In the genomic region with DNA sequence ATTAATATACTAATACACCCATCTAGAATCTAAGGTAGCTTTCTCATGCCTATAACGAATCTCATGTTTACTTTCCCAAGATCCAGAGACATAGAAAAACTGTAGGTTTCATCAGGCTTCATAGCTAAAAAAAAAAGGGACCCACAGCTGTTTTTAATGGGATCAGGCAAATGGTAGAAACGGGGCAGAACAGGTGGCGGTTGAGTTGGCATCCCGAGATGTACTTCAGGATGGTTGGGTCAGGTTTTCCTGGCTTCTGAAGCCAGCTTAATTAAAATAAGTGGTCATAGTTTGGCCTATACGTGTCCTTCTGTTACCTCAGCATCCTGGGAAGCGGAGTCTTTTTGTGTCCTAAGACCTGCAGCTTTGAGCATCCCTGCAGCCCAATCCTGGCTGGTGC, we compare ENCODE assay signal across 28 mouse cellular contexts. TPM values are rescaled to one million over a fixed set of nuclear protein-coding genes. Genes with fewer than 3 reads are reported as not detected.
"Had no signal": no experiment of that assay in that cellular context is flagged by ENCODE, and none has a peak within 500 bp of the region (broad histone marks: within the 10 kb centered on the region; RNA-seq: fewer than 3 reads in every experiment).

No protein-coding gene starts in this region.

- H3K27me3 ChIP-seq: hindbrain, embryonic 12.5 days; intestine, embryonic 15.5 days; kidney, embryonic 15.5 days; limb, embryonic 13.5 days; limb, embryonic 15.5 days; liver, embryonic 12.5 days had no signal

- H3K4me3 ChIP-seq: gastrocnemius, adult 2 months; heart, adult 2 months; hindbrain, embryonic 10.5 days; hindbrain, embryonic 12.5 days; intestine, embryonic 15.5 days; kidney, embryonic 15.5 days; limb, embryonic 13.5 days; limb, embryonic 15.5 days; liver, embryonic 12.5 days had no signal

- H3K27ac ChIP-seq: gastrocnemius, adult 2 months; heart, adult 2 months; hindbrain, embryonic 12.5 days; hindbrain, embryonic 14.5 days; intestine, embryonic 15.5 days; kidney, embryonic 15.5 days; kidney, postnatal 0 days; limb, embryonic 13.5 days; limb, embryonic 15.5 days; liver, embryonic 12.5 days; liver, embryonic 14.5 days had no signal

- H3K9ac ChIP-seq: hindbrain, embryonic 12.5 days; hindbrain, embryonic 14.5 days; intestine, embryonic 15.5 days; kidney, embryonic 15.5 days; limb, embryonic 13.5 days; limb, embryonic 15.5 days; liver, embryonic 12.5 days; liver, embryonic 14.5 days had no signal

- H3K4me2 ChIP-seq: heart, embryonic 11.5 days; hindbrain, embryonic 12.5 days; hindbrain, embryonic 14.5 days; intestine, embryonic 15.5 days; kidney, embryonic 15.5 days; limb, embryonic 13.5 days; limb, embryonic 15.5 days; liver, embryonic 12.5 days had no signal

- DNase-seq: gastrocnemius, adult 2 months; gastrocnemius, postnatal 10 days; gastrocnemius, postnatal 25 days; heart, adult 2 months; heart, postnatal 10 days; heart, postnatal 4 days; kidney, adult 2 months; kidney, adult 9 months; kidney, postnatal 14 days; kidney, postnatal 36 days; layer of hippocampus, postnatal 36 days; left cerebral cortex, postnatal 4 days had no signal

- H3K9me3 ChIP-seq: hindbrain, embryonic 10.5 days; hindbrain, embryonic 12.5 days; intestine, embryonic 15.5 days; kidney, embryonic 15.5 days; limb, embryonic 13.5 days; limb, embryonic 15.5 days; liver, embryonic 12.5 days had no signal

- H3K36me3 ChIP-seq: intestine, embryonic 15.5 days had no signal

- ATAC-seq: hindbrain, embryonic 16.5 days; inflammation-experienced regulatory T-cells, adult 6 months; intestine, embryonic 15.5 days; intestine, postnatal 0 days; liver, embryonic 12.5 days had no signal

RNA-seq across cellular contexts. Expression of a gene that starts 58.4 kb away (rescaled TPM):
- total RNA-seq: granulocyte monocyte progenitor cell, adult 5-6 weeks; liver, adult 2 months had no signal
